Mouse (Mus musculus) B cell, adult 67 days (primary cell): ENCODE results near the gene Faxc. TPM values are rescaled to one million over a fixed set of nuclear protein-coding genes. Genes with fewer than 3 reads are reported as not detected.

Experiments used
- total RNA-seq, 2 experiments: library from RNA; stranded (reverse); gene quantifications; 4 replicates each; pipeline ENCODE4 v1.2.4; 2023

Faxc gene
- total RNA-seq: not detected

DNA sequence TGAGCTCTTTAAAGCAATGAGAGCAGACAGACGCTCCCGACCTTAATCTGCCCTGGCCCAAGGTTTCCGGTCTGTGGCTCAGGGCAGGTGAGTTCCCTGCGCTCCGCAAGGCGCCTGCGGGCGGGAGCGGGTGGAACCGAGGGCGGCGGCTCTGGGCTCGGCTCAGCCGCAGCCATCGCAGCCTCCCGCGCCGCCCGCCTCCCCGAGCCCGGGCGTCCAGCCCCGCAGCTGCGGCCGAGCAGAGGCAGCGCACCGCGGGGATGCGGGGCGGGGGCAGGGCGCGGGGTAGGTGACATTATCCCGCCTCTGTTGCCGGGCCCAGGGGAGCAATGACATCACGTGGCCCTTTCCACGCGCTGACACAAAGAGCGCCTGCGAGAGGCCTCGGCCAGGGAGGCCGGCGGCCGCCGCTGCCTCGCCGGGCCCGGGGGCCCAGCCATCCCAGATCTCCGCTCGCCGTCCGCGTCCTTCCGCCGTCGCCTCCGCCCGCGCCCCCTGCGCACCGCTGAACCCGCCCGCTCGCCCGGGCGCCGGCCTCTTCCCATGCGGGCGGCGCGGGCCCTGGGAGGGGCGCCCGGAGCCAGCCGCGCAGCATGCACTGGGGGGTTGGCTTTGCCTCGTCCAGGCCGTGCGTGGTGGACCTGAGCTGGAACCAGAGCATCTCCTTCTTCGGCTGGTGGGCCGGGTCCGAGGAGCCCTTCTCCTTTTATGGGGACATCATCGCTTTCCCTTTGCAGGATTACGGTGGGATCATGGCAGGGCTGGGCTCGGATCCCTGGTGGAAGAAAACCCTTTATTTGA lies at the start of gene Faxc:
Gene Faxc, plus strand, starts transcription at position 359 of the 801 bp plus-strand sequence.

Other genes with a start within 250 kb of the Faxc start
- not detected for gene Prdm13, start 245.4 kb upstream of the Faxc start, total RNA-seq
- 10 to 100 TPM; 20.3 to 23.0 TPM for gene Ccnc, start 203.6 kb upstream of the Faxc start, total RNA-seq
- 10 to 100 TPM; 20.1 to 23.1 TPM for gene Usp45, start 164.2 kb upstream of the Faxc start, total RNA-seq
- gene Tstd3, start 164.1 kb upstream of the Faxc start, total RNA-seq: 1 to 10 TPM; 6.2 to 6.8 TPM
- 100 to 1,000 TPM; 300 to 312 TPM for gene Pnisr, start 83.7 kb upstream of the Faxc start, total RNA-seq
- 1 to 10 TPM; 2.1 to 5.4 TPM for gene Coq3, start 51.7 kb upstream of the Faxc start, total RNA-seq